Mouse (Mus musculus) v-Abl transformed pro-B cells (cell line): ENCODE data around the gene Fam209.

ENCODE experiments used
- in situ Hi-C, 2 experiments: fragments of 400-800 bp; cut with MboI; formaldehyde crosslinking; loops; one replicate each; pipeline ENCODE4 v1.15.1; 2025; ENCODE audit not compliant: unreplicated experiment in 2 of 2

Gene Fam209

GRCm38 (mm10) chr2:172472318-172472717 lies at the start of gene Fam209:
Gene Fam209, plus strand, starts transcription at chr2:172472520.
- in situ Hi-C loops: loop anchor here (10.0 to 25.0 kb wide), 3 partner anchors 1090 to 1615 kb away; partner anchors contain the start of gene Stx16 (in 1 of the 2)

GRCm38 (mm10) chr2:172430609-172431008 lies 41.7 kb upstream of the Fam209 start:
- in situ Hi-C loops: loop anchor here (25.0 kb wide), 2 partner anchors 1032 to 1907 kb away; partner anchors contain the start of gene Gm20721 (in 2 of the 2)

- in situ Hi-C loops: loop anchor here (25.0 kb wide), 2 partner anchors 1029 to 1904 kb away; partner anchors contain the start of gene Gm20721 (in 2 of the 2)
These were observed 38.6 kb upstream of the Fam209 start for GRCm38 (mm10) chr2:172433746-172434145.

GRCm38 (mm10) chr2:172437371-172437952 lies 34.9 kb upstream of the Fam209 start:
- in situ Hi-C loops: loop anchor here (25.0 kb wide), 2 partner anchors 1025 to 1900 kb away; partner anchors contain the start of gene Gm20721 (in 2 of the 2)

- in situ Hi-C loops: loop anchor here (5.0 to 25.0 kb wide), 3 partner anchors 58 to 1897 kb away; partner anchors contain the start of gene Gm20721 (in 2 of the 2)
These were observed 32.3 kb upstream of the Fam209 start, which contains the start of gene Rtf2 for GRCm38 (mm10) chr2:172439843-172440639. Gene Rtf2, plus strand, starts transcription at chr2:172440556.

- in situ Hi-C loops: loop anchor here (5.0 to 25.0 kb wide), 3 partner anchors 58 to 1897 kb away; partner anchors contain the start of gene Gm20721 (in 2 of the 2)
These were observed 31.7 kb upstream of the Fam209 start for GRCm38 (mm10) chr2:172440640-172441005.

- in situ Hi-C loops: loop anchor here (5.0 to 25.0 kb wide), 3 partner anchors 59 to 1896 kb away; partner anchors contain the start of gene Gm20721 (in 2 of the 2)
These were observed 31.1 kb upstream of the Fam209 start for GRCm38 (mm10) chr2:172441176-172441575.

- in situ Hi-C loops: loop anchor here (5.0 to 25.0 kb wide), 3 partner anchors 68 to 1892 kb away; partner anchors contain the start of gene Gm20721 (in 2 of the 2)
These were observed 26.7 kb upstream of the Fam209 start for GRCm38 (mm10) chr2:172445617-172446016.

- in situ Hi-C loops: loop anchor here (5.0 to 25.0 kb wide), 3 partner anchors 70 to 1890 kb away; partner anchors contain the start of gene Gm20721 (in 2 of the 2)
These were observed 25.0 kb upstream of the Fam209 start for GRCm38 (mm10) chr2:172447317-172447716.

GRCm38 (mm10) chr2:172448329-172448728 lies 24.0 kb upstream of the Fam209 start:
- in situ Hi-C loops: loop anchor here (5.0 to 25.0 kb wide), 3 partner anchors 71 to 1889 kb away; partner anchors contain the start of gene Gm20721 (in 2 of the 2)

- in situ Hi-C loops: loop anchor here (25.0 kb wide), 2 partner anchors 1112 to 1637 kb away; partner anchors contain the start of gene Stx16 (in 1 of the 2)
These were observed 21.7 kb upstream of the Fam209 start for GRCm38 (mm10) chr2:172450640-172451039.

- in situ Hi-C loops: loop anchor here (25.0 kb wide), 2 partner anchors 1110 to 1635 kb away; partner anchors contain the start of gene Stx16 (in 1 of the 2)
These were observed 20.3 kb upstream of the Fam209 start for GRCm38 (mm10) chr2:172452031-172452430.

- in situ Hi-C loops: loop anchor here (25.0 kb wide), 2 partner anchors 1110 to 1635 kb away; partner anchors contain the start of gene Stx16 (in 1 of the 2)
These were observed 19.9 kb upstream of the Fam209 start for GRCm38 (mm10) chr2:172452458-172452857.

- in situ Hi-C loops: loop anchor here (25.0 kb wide), 2 partner anchors 1104 to 1629 kb away; partner anchors contain the start of gene Stx16 (in 1 of the 2)
These were observed 13.8 kb upstream of the Fam209 start, which contains the start of gene Gcnt7 for GRCm38 (mm10) chr2:172458496-172458895. Gene Gcnt7, minus strand, starts transcription at chr2:172458596.

- in situ Hi-C loops: loop anchor here (25.0 kb wide), 2 partner anchors 1102 to 1627 kb away; partner anchors contain the start of gene Stx16 (in 1 of the 2)
These were observed 11.7 kb upstream of the Fam209 start for GRCm38 (mm10) chr2:172460647-172461046.

GRCm38 (mm10) chr2:172462813-172463212 lies 9.5 kb upstream of the Fam209 start:
- in situ Hi-C loops: loop anchor here (25.0 kb wide), 2 partner anchors 1099 to 1624 kb away; partner anchors contain the start of gene Stx16 (in 1 of the 2)

GRCm38 (mm10) chr2:172466427-172467132 lies 5.7 kb upstream of the Fam209 start:
- in situ Hi-C loops: loop anchor here (25.0 kb wide), 2 partner anchors 1096 to 1621 kb away; partner anchors contain the start of gene Stx16 (in 1 of the 2)

- in situ Hi-C loops: loop anchor here (25.0 kb wide), 2 partner anchors 1095 to 1620 kb away; partner anchors contain the start of gene Stx16 (in 1 of the 2)
These were observed 5.1 kb upstream of the Fam209 start for GRCm38 (mm10) chr2:172467206-172467605.

GRCm38 (mm10) chr2:172468346-172468819 lies 3.9 kb upstream of the Fam209 start:
- in situ Hi-C loops: loop anchor here (25.0 kb wide), 2 partner anchors 1094 to 1619 kb away; partner anchors contain the start of gene Stx16 (in 1 of the 2)
